ENCODE assay signal across 7 mouse cellular contexts in the genomic region with DNA sequence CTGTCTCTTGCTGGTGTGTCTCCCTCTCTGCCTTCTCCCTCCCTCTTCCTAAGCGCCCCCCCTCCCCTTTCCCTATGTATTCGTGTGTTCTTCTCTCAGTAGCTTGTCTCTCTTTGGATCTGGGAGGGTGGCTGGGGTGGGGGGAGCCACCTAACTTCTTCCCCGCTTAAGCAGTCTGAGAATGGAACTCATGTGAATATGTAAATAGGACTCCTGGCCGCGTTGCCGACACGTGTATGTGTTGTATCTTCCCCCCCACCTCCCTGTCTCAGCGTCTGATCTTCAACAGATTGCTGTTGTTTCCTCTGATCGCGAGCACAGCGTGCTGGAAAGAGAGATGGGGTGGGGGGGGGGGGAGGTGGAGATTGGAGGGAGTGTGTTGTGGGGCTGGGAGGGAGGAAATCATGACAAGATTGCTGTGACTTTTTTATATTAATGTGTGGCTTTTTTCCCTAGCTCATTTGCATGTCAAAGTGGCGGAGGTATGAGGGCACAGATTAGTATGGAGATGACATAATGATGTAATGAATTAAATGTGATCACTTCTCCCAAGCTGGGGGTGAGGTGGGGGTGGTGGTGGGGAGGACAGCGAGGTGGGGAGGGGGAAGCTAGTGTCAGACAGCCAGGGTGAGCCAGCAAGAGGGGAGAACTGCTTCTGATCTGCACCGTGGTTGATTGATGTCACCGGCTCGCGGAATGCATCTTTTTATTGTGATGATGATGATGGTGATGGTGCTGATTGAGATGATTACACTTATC. TPM values are rescaled to one million over a fixed set of nuclear protein-coding genes. Genes with fewer than 3 reads are reported as not detected.
DNase-seq lines count a peak whose midpoint lies in the region; ATAC-seq and TF ChIP-seq lines count a peak whose summit lies in the region.

No protein-coding gene starts in this region.

- no peaks in the 10 kb centered on the region for H3K4me1 ChIP-seq in thymus, adult 2 months (replicated peaks; ENCODE audit: control insufficient read depth, insufficient read depth, low read length)
- H3K4me1 ChIP-seq in forebrain, embryonic 13.5 days = peaks cover 56% of the 10 kb centered on the region

- H3K9me3 ChIP-seq in forebrain, embryonic 13.5 days (replicated peaks) = no peaks in the 10 kb centered on the region

- peaks cover 4% of the 10 kb centered on the region; the same call in 1 of the 2 replicates for H3K27me3 ChIP-seq in thymus, adult 2 months (ENCODE audit: control insufficient read depth, insufficient read depth, low read length)
- H3K27me3 ChIP-seq in forebrain, embryonic 13.5 days = peaks cover 26% of the 10 kb centered on the region

- H3K27ac ChIP-seq in thymus, adult 2 months (ENCODE audit: control insufficient read depth, insufficient read depth, low read length) = no peak overlapping the region
- H3K27ac ChIP-seq in forebrain, embryonic 13.5 days = peak overlapping the region; percentile 81

- H3K4me2 ChIP-seq in forebrain, embryonic 13.5 days = peak overlapping the region; percentile 55

- no peak for TF ChIP-seq POLR2A in thymus, adult 2 months (IDR thresholded peaks at IDR 0.05; ENCODE audit: control insufficient read depth, extremely low read depth, insufficient read depth, low read length, poor library complexity)

- no peak overlapping the region for H3K4me3 ChIP-seq in thymus, adult 2 months (ENCODE audit: control insufficient read depth, insufficient read depth, low read length)
- H3K4me3 ChIP-seq in forebrain, embryonic 13.5 days = peak overlapping the region; percentile 16

- peak overlapping the region; percentile 30 for H3K9ac ChIP-seq in forebrain, embryonic 13.5 days

- ATAC-seq in forebrain, embryonic 13.5 days = peak; percentile 82

- intact Hi-C loops in left cerebral cortex, postnatal 36 days (cut with DNase I) = no loop called here

- H3K36me3 ChIP-seq in thymus, adult 2 months (ENCODE audit: control insufficient read depth, insufficient read depth, low read length) = no peaks in the 10 kb centered on the region
- H3K36me3 ChIP-seq in forebrain, embryonic 13.5 days (ENCODE audit: poor library complexity, severe bottlenecking) = no peaks in the 10 kb centered on the region

- no peak for TF ChIP-seq CTCF in thymus, adult 2 months (IDR thresholded peaks at IDR 0.05; ENCODE audit: borderline replicate concordance, control insufficient read depth, extremely low read depth, insufficient read depth, low read length, poor library complexity)

- DNase-seq in thymus, postnatal 0 days (ENCODE audit: low spot score) = peak; percentile 4
- no peak for DNase-seq in thymus, adult 2 months
- peak; percentile 57 for DNase-seq in mesoderm, embryonic 11.5 days (ENCODE audit: low read depth, low spot score)
- no peak for DNase-seq in left cerebral cortex, postnatal 36 days (ENCODE audit: low spot score in 2 of 2)
- no peak for DNase-seq in ovary, adult 18-20 months (ENCODE audit: low spot score)
- no peak for DNase-seq in cerebellum, adult 11-12 months

- WGBS in thymus, adult 2 months = 6% methylated on average over 17 of the region's 17 CpGs
- WGBS in forebrain, embryonic 13.5 days = 0% methylated on average over 17 of the region's 17 CpGs

RNA-seq across cellular contexts. Expression of gene Zfhx3, which starts 0.5 kb away (rescaled TPM):
- 1.5 and 1.9 TPM in 2 replicates for polyA plus RNA-seq in thymus, postnatal 0 days (2015; fragmentation: Nextera tagmentation; extraction: Ambion mirVana)
- 1.1 and 1.6 TPM in 2 replicates for polyA plus RNA-seq in thymus, adult 2 months (2012; rRNA removed)
- polyA plus RNA-seq in forebrain, embryonic 13.5 days (2015; fragmentation: Nextera tagmentation; extraction: Ambion mirVana) = 21.7 and 22.4 TPM in 2 replicates
- 1 to 10 TPM; 3.5 to 5.9 TPM for total RNA-seq in left cerebral cortex, postnatal 36 days (2021)

Comparison
In these comparisons a context has a peak if more than half of its experiments do, and no peak if none do; other contexts are left out.
1. DNase-seq: peak in thymus, postnatal 0 days (single experiment) and mesoderm, embryonic 11.5 days (single experiment); none in thymus, adult 2 months (single experiment), left cerebral cortex, postnatal 36 days (0 of 2), ovary, adult 18-20 months (single experiment) and cerebellum, adult 11-12 months (single experiment).